Mouse (Mus musculus): ENCODE results near the gene Ndufs1. TPM values are rescaled to one million over a fixed set of nuclear protein-coding genes. Genes with fewer than 3 reads are reported as not detected.
A peak's percentile ranks its signal among the peaks of the same experiment; 100 is the strongest.
"Not testable (repeated sequence)": the region's sequence is repeated elsewhere in the genome, so short reads cannot be mapped to it uniquely, and the experiment has no call there.

Gene Ndufs1
- total RNA-seq, 2 experiments from 2014 or later, result 776 to 791 TPM

DNA sequence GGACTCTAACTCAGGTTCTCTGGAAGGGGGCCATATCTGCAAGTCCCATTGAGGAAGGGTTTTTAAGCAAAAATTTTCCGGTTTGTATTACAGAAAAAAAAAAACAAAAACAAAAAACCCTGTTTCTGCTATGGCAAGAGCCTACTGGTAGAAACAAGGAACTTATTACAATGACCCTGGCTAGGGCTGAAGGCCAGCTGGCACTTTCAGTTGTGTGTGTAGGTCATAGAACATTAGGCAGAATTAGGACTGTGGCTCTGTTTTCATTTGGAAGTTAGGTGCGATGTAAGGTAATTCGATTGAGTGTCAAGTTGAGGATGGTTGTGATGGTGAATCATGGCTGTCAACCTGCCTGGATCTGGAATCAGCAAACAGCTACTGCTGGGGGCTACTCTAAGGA lies 11.9 kb upstream of the Ndufs1 start:
- intact Hi-C loops (cut with DNase I), result loop anchor here (10.0 kb wide), 1 partner anchor 286 kb away; no protein-coding TSS in a partner anchor
- DNase-seq, result no peak

DNA sequence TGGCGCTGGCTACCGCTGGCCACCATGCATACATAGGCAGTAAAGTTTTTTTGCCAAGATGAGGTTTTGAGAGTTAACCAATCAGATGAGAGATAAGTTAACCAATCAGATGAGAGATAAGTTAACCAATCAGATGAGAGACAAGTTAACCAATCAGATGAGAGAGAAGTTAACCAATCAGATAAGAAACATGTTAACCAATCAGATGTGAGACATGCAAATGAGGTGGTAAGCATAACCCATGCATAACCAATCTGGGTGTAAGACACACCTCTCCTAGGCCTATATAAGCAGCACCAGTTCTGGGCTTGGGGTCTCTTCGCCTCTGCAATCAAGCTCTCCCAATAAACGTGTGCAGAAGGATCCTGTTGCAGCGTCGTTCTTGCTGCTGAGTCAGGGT lies 8.8 kb upstream of the Ndufs1 start:
- intact Hi-C loops (cut with DNase I), result loop anchor here (10.0 kb wide), 1 partner anchor 289 kb away; no protein-coding TSS in a partner anchor
- DNase-seq, result not testable (repeated sequence)

DNA sequence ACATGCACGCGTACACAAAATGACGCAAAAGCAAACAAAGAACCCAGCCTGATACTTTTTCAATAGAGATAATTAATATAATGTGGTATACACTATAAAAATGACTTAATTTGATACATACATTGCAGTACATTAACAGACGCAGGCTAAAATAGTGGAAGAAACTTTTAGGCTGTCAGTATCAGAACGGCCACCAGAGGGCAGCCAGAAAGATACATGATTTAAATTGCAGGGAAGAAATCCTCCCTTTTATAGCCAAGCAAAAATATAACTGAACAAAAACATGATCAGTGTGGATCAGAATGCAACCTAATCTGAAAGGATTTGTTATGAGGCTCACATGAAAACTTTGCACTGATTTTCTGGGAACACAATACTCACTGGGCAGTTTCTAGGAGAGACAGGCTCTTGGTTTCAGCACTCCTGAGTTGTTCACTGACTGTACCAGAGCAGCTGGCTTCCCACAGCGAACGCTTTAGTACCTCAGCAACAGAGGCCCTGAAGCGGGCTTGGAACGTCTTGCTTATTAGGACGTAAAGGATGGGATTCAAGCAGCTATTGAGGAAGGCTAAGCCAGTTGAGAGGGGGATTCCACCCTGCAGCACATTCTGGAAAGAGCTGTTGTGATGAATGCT lies 6.1 kb upstream of the Ndufs1 start:
- peak; percentile 46 to 69 for DNase-seq
- intact Hi-C loops (cut with DNase I), result loop anchor here (2.0 to 10.0 kb wide), 2 partner anchors 70 to 292 kb away; no protein-coding TSS in a partner anchor

DNA sequence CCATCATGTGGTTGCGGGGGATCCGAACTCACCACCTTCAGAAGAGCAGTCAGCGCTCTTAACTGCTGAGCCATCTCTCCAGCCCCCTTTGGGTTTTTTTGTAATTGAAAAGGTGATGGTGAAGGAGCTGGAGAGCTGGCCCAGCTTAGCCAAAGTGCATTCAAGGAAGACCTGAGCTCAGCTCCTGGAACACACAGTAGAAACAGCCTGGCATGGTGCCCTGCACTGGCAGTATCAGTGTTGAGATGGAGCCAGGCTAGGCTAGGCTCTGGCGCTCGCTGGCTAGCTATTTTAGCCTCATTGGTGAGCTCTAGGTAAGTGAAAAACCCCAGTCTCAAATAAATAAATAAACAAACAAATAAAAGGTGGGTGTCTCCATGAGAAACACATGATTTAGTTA lies 5.6 kb upstream of the Ndufs1 start:
- peak; percentile 75 to 83 for DNase-seq
- intact Hi-C loops (cut with DNase I), result loop anchor here (2.0 to 10.0 kb wide), 2 partner anchors 71 to 293 kb away; no protein-coding TSS in a partner anchor

DNA sequence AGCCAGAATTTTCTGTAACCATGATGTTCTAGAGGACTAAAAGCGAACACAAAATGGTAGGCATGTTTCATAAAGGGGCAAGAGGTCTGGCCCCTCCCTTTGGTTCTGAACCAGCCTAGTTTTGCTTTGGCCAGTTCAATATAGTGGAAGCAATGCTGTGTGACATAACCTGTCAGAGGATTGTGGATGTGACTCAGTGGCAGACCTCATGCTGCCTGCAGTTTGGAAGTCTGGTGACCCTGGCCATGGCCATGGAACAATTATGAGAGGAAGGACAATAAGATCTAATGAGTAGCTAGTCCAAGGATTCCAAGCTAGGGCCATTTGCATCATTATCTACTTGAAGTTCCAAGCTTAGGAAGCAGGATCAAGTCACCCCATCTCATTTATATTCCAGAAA lies 4.8 kb upstream of the Ndufs1 start:
- DNase-seq, result no peak
- intact Hi-C loops (cut with DNase I), result loop anchor here (10.0 kb wide), 1 partner anchor 293 kb away; no protein-coding TSS in a partner anchor

DNA sequence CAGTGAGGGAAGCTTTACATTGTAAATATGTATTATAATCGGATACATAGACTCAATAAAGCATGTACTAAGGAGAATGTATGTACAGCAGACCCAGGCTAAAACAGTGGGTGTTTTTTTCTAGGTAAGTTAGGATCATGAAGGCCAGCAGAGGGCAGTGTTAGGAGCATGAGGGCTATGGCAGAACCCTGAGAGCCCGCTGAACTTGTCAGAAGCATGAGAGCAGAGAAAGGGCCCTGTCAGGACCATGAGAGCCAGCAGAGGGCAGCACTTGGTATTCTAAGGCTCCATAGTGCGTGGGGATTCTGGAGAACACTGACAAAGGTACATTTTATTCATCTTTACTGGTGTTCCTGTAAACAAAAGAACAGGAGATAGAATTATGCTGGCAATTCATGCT lies 4.4 kb upstream of the Ndufs1 start:
- DNase-seq, result peak; percentile 91 to 95
- intact Hi-C loops (cut with DNase I), result loop anchor here (10.0 kb wide), 1 partner anchor 294 kb away; no protein-coding TSS in a partner anchor

DNA sequence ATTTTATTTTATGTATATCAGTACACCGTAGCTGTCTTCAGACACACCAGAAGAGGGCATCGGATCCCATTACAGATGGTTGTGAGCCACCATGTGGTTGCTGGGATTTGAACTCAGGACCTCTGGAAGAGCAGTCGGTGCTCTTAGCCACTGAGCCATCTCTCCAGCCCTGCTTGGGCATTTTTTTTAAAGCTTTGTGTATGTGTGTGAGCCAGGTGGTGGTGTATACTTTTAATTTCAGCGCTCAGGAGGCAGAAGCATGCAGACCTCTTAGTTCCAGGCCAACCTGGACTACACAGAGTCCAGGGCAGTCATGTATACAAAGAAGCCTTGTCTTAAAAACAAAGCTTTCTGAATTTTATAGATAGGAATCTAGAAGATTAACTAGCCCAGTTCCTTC lies 3.9 kb upstream of the Ndufs1 start:
- intact Hi-C loops (cut with DNase I), result loop anchor here (10.0 kb wide), 1 partner anchor 294 kb away; no protein-coding TSS in a partner anchor
- DNase-seq, result not testable (repeated sequence)

DNA sequence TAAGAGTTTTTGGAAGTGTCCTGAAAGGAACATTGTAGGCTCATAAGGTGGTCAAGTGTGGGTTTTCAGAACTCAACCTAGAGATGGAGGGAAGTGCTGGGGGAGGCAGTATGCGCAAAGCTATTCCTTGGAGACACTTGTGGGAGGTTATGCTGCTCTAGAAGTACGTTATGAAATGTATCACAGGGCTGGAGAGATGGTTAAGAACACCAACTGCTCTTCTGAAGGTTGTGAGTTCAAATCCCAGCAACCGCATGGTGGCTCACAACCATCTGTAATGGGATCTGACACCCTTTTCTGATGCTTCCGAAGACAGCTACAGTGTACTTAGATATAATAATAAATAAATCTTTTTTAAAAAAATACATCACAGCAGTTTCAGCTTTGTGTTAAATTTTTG lies 3.5 kb upstream of the Ndufs1 start:
- intact Hi-C loops (cut with DNase I), result loop anchor here (10.0 kb wide), 1 partner anchor 295 kb away; no protein-coding TSS in a partner anchor

DNA sequence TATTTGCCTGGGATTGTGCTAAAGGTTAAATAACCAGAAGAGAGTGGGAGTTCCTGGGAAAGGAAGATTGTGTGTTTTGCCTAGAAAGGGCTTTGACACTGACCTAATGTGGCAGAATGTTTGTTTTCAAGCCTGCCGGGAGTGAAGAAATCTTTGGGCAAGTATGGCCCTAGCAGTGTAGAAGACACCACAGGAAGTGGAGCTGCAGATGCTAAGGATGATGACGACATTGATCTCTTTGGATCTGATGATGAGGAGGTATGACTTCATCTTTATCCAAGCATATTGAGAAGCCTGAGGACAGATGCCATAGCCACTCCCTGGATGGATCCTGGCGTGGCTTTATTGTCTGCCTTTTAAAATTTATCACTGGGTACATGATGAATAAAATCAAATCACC lies 1.7 kb upstream of the Ndufs1 start:
- intact Hi-C loops (cut with DNase I), result no loop called here
- DNase-seq, result no peak

More for the DNA sequence above, 3.5 kb upstream of the Ndufs1 start:
- no peak for DNase-seq

DNA sequence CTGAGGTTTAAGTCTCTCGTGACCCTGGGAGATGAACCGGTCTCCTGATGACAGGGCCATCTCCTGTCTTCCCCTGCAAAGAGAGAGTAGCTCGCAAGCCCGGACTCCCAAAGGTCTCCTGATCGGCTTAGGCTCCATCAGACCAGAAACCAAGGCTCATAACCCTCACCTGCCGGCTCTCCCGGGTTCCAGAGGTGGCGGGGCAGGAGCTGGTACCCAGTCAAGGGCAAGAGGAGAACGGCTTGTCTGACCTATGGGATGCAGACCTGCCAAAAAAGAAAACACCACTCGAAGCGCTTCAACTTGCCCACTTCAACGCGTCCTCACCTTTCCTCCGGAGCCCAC lies 402 bp downstream of the Ndufs1 start:
- intact Hi-C loops (cut with DNase I), result no loop called here

DNA sequence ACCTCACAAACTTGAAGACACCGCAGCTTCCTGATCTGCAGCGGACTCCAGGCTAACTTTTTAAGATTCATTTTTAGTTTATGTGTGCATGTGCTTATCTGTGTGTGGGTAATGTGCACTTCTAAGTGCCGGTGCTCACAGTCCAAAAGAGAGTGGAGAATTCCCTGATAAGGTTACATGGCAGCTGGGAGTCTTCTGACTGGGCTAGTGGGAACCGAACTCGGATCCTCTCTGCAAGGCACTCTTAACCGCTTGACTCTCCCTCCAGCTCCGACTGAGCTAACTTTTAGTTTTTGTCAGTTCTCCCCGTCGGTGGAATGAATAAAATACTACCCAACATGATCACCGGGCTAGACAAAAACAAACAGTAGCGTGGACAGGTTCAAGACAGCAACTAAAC lies 780 bp downstream of the Ndufs1 start:
- peak; percentile 9 to 24 for DNase-seq
- intact Hi-C loops (cut with DNase I), result no loop called here

More for the DNA sequence above, 402 bp downstream of the Ndufs1 start:
- DNase-seq, result no peak

DNA sequence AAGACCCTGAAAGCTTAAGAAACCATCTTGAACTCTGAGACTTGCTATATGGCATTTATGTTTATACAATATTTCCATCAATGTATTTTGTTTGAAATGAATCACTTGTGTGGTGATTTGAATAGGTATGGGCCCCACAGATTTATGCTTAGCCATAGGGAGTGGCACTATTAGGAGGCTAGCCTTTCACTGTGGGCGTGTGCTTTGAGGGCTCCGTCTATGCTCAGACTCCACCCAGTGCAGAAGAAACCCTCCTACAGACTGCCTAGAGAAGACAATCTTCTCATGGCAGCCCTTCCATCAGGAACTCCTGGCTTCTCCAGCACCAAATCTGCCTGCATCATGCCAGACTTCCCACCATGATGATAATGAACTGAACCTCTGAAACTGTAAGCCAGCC lies 8.0 kb downstream of the Ndufs1 start:
- no peak for DNase-seq
- intact Hi-C loops (cut with DNase I), result no loop called here

DNA sequence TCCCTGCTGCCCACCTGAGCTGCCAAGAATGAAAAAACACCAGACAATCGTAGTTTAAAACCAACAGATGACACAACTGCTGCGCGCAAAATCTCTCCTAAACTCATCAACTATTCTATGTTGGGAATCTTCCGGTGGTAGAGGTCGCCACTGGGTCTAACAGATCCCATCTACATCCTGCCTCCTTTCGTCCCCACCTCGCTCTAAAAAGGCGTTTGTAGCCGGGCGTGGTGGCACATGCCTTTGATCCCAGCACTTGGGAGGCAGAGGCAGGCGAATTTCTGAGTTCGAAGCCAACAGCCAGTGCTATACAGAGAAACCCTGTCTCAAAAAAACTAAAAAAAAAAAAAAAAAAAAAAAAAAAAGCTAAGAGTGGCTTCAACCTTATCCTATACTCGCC lies 36.4 kb downstream of the Ndufs1 start:
- DNase-seq, result no peak
- intact Hi-C loops (cut with DNase I), result no loop called here

DNA sequence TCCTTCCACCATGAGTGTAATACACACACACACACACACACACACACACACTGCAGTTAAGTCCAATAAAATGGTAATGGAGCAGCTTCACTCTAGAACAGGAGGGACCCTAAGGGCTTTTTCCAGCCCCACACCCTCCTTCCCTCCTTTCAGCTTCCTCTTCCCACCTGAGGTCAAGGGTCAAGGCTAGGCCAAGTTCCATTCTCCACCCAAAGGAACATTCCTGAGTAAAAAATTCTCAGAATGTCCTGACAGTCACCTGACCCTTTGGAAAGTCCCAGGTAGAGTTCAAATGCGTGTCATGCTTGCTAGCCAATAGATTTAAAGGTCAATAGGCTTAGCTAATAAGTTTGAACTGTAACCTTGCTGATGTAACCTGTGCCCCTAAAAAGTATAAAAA lies 38.0 kb downstream of the Ndufs1 start:
- intact Hi-C loops (cut with DNase I); DNase-seq: not testable (repeated sequence)

DNA sequence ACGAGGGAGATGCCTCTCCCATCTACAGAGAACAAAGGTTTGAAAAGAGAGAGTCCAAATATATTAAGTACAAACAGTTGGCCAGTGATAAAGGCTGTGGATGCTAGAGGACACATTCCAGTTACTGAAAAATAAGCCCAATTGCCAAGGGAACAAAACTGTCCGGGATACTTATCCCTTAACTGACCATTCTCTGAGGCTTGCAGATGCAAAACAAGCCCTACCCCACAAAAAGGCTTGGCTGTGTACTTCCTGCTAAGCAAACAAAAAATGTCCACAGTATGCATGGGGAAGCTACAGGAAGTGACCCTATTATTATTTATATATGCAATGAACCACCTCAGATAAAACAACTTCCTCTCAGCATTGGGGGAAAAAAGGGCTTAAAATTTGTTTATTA lies 38.7 kb downstream of the Ndufs1 start:
- DNase-seq, result no peak
- intact Hi-C loops (cut with DNase I), result no loop called here

DNA sequence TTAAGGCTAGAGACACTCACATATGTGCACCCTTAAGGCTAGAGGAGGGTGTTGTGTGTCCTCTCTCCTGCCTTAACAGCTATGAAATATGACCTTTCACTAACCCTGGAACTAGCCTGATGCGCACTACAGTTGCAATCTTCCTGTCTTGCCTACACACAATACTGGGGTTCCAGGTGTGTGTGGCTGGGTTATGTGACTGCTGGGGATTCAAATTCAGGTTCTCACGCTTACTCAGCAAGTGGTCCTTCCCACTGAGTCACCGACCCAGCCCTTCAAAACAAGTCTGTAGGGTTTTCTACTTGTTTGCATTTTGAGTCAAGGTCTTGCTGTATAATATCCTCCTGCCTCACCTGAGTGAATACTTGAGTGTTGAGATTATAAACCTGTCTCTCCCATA lies 42.1 kb downstream of the Ndufs1 start:
- intact Hi-C loops (cut with DNase I), result no loop called here

DNA sequence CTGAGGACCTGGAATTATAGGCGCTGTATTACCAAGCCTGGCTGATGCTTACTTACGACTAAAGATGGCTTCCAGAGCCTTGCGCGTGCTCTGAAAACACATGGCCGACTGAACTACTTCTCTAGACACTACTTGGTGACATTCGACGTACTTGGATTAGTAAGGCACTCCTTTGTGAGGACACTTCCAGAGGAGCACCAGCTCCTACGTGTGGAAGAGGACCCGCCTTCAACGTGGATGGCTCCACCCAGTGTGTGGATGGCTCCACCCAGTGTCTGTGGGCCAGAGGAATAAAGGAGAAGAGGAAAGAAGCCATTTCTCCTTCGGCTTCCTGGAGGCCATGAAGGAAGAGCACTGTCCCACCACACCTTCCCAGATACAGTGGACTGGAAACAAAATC lies 44.9 kb downstream of the Ndufs1 start:
- no peak for DNase-seq
- intact Hi-C loops (cut with DNase I), result no loop called here

More for the DNA sequence above, 42.1 kb downstream of the Ndufs1 start:
- no peak for DNase-seq

DNA sequence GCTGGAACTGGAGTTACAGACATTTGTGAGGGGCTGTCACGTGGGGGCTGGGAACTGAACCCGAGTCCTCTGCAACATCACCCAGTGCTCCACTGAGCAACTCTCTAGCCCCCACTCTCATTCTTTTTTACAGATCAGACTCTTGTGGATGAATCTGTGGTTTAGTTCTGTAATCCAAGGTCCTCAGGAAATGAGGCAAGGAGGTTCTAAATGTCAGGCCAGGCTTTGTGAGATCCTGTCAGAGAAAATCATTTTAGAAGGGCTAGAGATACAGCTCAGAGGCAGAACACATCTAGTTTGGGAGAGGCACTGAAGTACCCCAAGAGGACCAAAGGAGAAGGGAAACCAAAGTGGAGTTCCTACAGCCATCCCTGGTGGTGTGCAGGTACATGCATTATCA lies 45.8 kb downstream of the Ndufs1 start:
- intact Hi-C loops (cut with DNase I), result no loop called here

DNA sequence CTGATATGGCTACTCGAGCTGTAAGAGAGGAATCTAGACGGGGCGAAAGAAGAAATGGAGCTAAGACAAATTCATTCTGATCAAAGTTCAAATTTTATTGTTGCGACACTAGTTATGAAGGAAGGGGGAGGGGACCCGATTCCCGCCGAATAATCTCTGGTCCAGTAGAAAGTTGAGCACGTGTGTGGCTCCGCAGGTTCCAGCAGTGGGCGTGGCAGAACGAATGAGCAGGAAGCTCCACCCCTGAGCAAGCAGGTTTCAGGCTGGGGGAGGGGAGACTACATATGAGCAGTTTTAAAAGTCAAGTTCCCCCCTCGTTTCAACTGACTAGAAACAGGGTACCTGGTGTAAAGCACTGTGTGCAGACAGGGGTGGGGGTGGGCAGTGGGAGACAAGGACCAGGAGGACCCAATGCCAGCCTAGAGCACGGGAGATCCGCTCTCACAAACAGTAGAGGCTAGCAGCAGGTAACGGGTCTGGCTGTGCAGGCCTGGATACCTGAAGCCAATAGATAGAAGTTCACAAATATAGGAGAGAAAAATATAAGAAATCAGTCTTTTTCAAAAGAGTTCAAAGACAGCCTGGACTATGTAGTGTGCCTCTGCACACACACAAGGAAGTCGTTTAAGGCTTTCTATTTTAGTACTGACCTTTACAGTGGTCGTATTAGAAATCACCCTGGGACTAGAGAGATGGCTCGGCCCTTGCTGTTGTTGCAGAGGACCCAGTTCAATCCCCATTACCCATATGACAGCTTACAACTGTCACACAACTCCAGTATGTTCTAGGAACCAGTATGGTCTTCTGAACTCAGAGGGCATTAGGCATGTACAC lies 46.6 kb downstream of the Ndufs1 start:
- intact Hi-C loops (cut with DNase I), result no loop called here
- no peak for DNase-seq

More for the DNA sequence above, 45.8 kb downstream of the Ndufs1 start:
- DNase-seq, result no peak

DNA sequence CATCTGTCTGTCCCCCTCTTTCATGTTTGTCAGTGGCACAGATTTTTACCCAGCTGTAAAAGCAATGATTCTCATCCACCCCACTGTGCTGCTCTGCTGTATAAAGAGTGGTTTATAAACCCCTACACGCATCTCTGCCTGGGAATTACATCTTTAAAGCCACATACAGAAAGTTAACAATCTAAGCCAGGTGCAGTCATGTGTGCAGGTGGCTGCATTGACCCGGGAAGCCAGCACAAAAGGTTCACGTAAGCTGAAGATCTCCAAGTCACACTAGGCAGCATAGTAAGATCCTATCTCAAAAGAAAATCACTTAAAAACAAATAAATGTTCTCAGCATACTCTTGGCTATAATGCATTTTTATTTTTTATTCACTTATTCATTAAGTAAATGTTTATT lies 47.4 kb downstream of the Ndufs1 start:
- intact Hi-C loops (cut with DNase I), result no loop called here
- DNase-seq, result no peak

DNA sequence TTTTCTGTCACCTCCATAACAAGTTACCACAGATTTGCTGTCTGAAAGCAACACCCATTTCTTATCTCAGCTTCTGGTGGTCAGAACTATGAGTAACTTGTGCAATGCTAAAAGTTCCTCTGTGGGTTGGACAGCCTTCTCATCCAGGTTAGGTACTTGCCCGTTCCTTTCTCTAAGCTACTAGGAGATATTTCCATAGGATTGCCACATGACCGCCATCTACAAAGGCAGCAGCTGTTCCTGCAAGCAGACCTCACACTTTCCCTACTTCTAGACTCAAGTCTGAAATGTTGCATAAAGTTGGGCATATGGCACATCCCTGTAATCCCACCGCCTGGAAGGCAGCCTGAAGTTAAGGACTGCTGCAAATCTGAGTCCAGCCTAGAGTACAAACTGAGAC lies 50.4 kb downstream of the Ndufs1 start:
- DNase-seq, result no peak
- intact Hi-C loops (cut with DNase I), result no loop called here
